Mouse (Mus musculus) gastrocnemius, adult 2 months (tissue): Measurements from ENCODE around the gene Fsd1l. TPM values are rescaled to one million over a fixed set of nuclear protein-coding genes. Genes with fewer than 3 reads are reported as not detected.
A peak's percentile ranks its signal among the peaks of the same experiment; 100 is the strongest.

Experiments used
- DNase-seq: peaks from one replicate; pipeline ENCODE4 v3.0.0; 2022
- H3K27ac ChIP-seq: fragments of 200-600 bp; 2 replicates; pipeline ENCODE4 v1.8.1; 2022; ENCODE audit warnings: mild to moderate bottlenecking
- H3K4me3 ChIP-seq: fragments of 200-600 bp; 2 replicates; pipeline ENCODE4 v1.8.1; 2022; ENCODE audit warnings: mild to moderate bottlenecking, moderate library complexity
- CTCF ChIP-seq: fragments of 200-600 bp; IDR thresholded peaks from 2 replicates; pipeline ENCODE4 v1.8.1; 2022; ENCODE audit warnings: antibody characterized with exemption, mild to moderate bottlenecking, moderate library complexity
- intact Hi-C: fragments of 180-260 bp; cut with DNase I; formaldehyde crosslinking; loops from one replicate; pipeline ENCODE4 v1.15.1; 2025
- total RNA-seq, 2 experiments: library from RNA; stranded (reverse); gene quantifications; 2 replicates each; pipeline ENCODE4 v1.2.3; 2021

The Fsd1l gene
- total RNA-seq, 2 experiments from 2014 or later: 10.7 to 12.8 TPM

- peak overlapping the region; percentile 53 for H3K27ac ChIP-seq
- no peak for TF ChIP-seq CTCF
- intact Hi-C loops: no loop called here
- no peak for DNase-seq
- H3K4me3 ChIP-seq: no peak overlapping the region
Observed at GRCm38 (mm10) chr4:53596063-53596895, 35.0 kb upstream of the Fsd1l start.

DNA sequence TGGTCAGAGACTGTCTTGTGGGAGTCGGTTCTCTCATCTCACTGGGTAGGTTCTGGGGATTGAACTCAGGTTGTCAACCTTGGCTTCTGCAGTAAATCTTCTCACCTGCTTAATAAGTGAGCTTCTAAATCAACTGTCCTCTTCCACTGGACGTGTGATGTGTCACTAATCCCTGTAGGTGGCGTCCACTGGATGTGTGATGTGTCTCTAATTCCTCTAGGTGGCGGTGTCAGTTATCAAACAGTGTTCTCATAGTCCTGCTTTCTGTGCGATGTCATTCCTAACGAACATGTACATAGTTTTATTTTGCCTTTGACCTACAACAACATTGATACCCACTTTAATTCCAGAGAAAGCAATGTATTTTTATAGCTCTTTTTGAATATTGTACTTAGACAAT, 30.8 kb upstream of the Fsd1l start:
- intact Hi-C loops: loop anchor here (1.0 kb wide), 1 partner anchor 31 kb away; the partner anchor contains the start of gene Fsd1l
- H3K27ac ChIP-seq: peak overlapping the region; percentile 16; the same call in 1 of the 2 replicates
- TF ChIP-seq CTCF: peak; percentile 85
- DNase-seq: peak; percentile 27
- H3K4me3 ChIP-seq: peak overlapping the region; percentile 53

DNA sequence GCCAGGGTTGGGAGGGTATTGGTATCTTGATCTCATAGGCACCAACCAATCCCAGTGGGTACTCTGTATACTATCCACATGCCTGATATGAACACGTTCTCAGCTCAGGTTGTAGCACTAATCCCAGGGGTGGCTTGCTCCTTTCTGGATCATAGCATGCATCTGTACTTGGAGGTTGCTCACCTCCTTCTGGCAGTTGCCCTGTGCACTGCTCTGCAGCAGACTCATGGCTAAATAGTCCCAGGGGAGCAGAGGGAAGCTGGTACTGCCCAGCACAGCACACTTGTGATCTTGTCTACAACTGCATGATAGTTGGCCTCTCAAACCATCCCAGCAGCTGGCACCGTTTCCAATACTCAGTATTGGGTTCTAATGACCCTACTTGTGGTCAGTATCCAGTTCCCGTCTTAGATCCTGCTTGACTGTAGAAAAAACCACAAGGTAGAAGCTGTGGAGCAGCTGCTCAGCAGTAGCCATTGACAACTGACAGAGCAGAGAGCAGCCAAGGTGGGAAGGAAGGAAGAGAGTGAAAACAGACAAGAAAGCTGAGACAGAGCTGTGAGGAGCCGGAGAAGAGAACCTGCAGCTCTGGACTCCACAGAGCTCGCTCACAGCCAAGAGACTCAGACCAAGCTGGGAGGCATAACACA, 16.6 kb upstream of the Fsd1l start:
- no peak for TF ChIP-seq CTCF
- DNase-seq: no peak

DNA sequence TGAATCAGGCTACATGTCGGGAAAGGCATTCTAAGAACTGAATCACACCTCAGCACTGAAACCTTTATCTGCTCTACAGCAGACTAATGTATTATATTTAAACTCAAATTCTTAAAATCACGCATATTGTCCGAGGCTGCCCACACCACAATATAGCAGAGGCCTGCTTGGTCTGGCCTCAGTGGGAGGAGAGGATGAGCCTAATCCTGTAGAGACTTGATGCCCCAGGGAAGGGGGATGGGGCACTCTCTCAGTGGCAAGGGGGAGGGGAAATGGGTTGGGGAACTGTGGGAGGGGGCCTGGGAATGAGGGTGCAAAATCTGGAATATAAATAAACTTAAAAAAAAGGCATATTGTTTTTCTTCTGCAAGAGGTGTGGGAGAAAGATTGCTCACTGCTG, 13.3 kb upstream of the Fsd1l start:
- no peak for TF ChIP-seq CTCF
- intact Hi-C loops: no loop called here
- no peak overlapping the region; the same call in 1 of the 2 replicates for H3K27ac ChIP-seq
- no peak for DNase-seq
- no peak overlapping the region for H3K4me3 ChIP-seq

More for the DNA sequence above, 16.6 kb upstream of the Fsd1l start:
- no peak overlapping the region for H3K4me3 ChIP-seq
- intact Hi-C loops: no loop called here
- no peak overlapping the region for H3K27ac ChIP-seq

DNA sequence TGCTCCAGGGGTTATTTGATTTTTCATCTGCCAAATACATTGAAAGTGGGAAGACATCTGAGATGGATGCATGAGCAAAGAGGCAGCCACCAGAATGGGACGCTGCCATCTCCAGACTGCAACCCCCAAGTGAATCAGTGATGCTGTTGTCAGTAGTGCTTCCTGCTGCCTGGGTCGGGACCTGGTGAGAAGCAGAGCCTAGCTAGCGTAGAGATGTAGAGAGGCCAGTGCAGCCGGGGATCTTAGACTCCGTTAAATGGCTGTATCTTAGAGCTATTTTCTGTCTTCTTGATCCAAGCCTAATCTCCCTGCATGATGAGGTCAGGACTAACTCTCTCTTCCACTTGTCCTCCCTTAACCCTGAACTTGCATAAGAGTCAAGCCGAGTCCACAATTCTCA, 11.2 kb upstream of the Fsd1l start:
- Histone ChIP-seq H3K27ac (peak overlapping the region; percentile 85), H3K4me3 (peak overlapping the region; percentile 64)
- no peak for TF ChIP-seq CTCF
- peak; percentile 30 for DNase-seq
- intact Hi-C loops: no loop called here

DNA sequence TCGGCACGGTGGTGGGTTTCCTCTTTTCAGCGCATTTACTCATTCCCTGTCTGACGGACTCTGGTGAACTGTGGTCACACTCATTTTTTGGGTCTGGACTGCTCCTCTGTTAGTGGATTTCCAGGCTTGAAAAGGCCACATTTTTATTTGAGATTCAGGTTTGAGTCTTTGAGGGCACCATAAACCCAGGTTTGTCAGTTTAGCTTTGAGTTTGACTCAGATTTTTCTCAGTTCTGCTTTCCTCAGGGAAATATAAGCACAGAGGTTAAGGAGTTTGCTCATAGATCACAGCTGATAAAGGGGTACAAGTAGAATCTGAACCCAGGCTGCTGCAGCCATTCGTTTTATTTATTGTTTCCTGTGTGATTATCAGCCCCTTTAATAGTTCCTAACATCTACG, 10.2 kb upstream of the Fsd1l start:
- intact Hi-C loops: no loop called here
- DNase-seq: no peak
- TF ChIP-seq CTCF: no peak
- H3K27ac ChIP-seq: peak overlapping the region; percentile 85
- no peak overlapping the region for H3K4me3 ChIP-seq

DNA sequence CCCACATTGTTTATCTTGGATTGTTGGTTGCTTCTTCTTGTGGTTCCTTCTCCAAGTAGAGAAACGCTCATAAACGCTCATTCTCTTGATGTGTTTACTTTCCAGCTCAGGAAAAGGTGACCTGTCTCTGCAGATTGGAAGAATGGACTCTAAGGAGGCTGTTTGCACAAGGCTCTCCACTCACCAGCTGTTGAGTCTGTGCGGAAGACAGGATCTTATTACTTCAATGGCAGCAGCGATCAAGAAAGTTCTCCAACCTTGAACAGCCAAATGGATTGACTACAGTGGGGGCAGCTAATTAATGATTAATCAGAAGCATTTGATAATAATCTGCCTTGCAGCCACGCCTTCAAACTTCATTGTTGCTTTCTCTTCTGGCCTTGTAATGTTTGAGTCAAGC, 9.8 kb upstream of the Fsd1l start:
- DNase-seq: no peak
- intact Hi-C loops: no loop called here
- peak overlapping the region; percentile 85; the same call in 1 of the 2 replicates for H3K27ac ChIP-seq
- TF ChIP-seq CTCF: no peak
- no peak overlapping the region for H3K4me3 ChIP-seq

- Histone ChIP-seq H3K4me3 (no peak overlapping the region), H3K27ac (no peak overlapping the region)
- no peak for TF ChIP-seq CTCF
- intact Hi-C loops: no loop called here
- DNase-seq: no peak
Observed at GRCm38 (mm10) chr4:53623711-53624110, 7.6 kb upstream of the Fsd1l start.

DNA sequence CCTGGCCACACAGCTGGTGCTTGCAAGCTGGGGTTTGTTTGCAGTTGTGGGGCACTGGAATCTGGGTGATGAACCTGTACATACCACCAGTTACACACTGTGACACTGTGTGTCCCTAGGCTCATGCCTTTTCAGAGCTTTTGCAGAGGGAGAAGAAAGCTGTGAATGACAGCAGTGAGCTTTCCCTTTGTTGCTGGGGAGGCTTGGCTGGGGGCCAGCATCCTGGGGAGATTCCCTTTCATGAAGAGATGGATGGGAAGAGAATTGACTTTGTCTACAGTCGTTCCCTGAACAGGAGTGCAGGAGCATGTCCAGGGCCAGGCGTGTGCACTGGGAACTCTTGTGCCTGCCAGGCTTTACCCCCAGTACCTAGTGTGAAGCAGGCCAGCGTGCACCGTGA, 6.5 kb upstream of the Fsd1l start:
- no peak for DNase-seq
- Histone ChIP-seq H3K4me3 (no peak overlapping the region), H3K27ac (no peak overlapping the region)
- no peak for TF ChIP-seq CTCF
- intact Hi-C loops: no loop called here

DNA sequence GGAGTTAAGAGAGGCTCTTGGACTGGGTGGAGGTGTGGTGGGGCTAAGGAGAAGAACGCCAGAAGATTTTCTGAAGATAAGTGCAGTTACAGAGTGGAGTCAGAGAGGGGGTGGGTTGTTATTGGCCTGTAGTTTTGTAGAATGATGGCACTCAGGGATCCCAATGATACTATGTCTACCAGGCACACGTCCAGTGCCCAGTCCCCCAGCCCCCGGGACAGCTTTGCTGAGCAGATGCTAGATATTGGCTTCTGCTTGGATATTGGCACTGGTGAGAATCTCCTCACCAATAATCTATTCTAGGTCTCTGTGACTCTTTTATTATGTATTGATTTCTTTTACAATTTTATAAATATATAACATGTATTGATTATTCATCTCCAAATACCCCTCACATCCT, 6.0 kb upstream of the Fsd1l start:
- TF ChIP-seq CTCF: no peak
- no peak overlapping the region for H3K27ac ChIP-seq
- intact Hi-C loops: no loop called here
- H3K4me3 ChIP-seq: no peak overlapping the region
- DNase-seq: no peak

- H3K27ac ChIP-seq: peak overlapping the region; percentile 88
- DNase-seq: peak; percentile 86
- intact Hi-C loops: no loop called here
- no peak for TF ChIP-seq CTCF
- H3K4me3 ChIP-seq: no peak overlapping the region; the same call in 1 of the 2 replicates
Observed at GRCm38 (mm10) chr4:53628924-53629323, 2.3 kb upstream of the Fsd1l start.

DNA sequence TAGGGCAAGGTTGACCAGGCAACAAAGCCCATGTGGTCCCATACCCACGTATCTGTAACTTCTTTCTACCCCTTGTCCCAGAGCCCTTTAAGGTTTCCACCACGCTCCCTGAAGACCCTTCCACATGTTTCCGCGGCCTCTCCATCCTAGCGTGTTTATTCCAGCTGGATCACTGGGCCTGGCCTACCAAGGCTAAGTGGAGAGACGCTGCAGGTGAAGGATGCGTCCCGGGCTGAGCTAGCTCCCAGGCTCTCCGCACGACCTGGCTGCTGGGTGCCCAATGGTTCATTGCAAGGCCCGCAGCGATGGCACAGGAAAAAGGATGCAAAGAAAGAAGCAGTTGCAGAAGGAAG, 332 bp upstream of the Fsd1l start:
- DNase-seq: no peak
- intact Hi-C loops: loop anchor here (1.0 kb wide), 1 partner anchor 31 kb away; no protein-coding TSS in a partner anchor
- H3K27ac ChIP-seq: peak overlapping the region; percentile 88
- H3K4me3 ChIP-seq: peak overlapping the region; percentile 82
- no peak for TF ChIP-seq CTCF

- TF ChIP-seq CTCF: no peak
- intact Hi-C loops: no loop called here
- Histone ChIP-seq H3K27ac (peak overlapping the region; percentile 88), H3K4me3 (peak overlapping the region; percentile 82)
- DNase-seq: no peak
Observed at GRCm38 (mm10) chr4:53632011-53632349, 709 bp downstream of the Fsd1l start.

GRCm38 (mm10) chr4:53635336-53635735, 4.1 kb downstream of the Fsd1l start:
- no peak overlapping the region for H3K27ac ChIP-seq
- no peak overlapping the region for H3K4me3 ChIP-seq
- intact Hi-C loops: no loop called here
- DNase-seq: no peak
- no peak for TF ChIP-seq CTCF
